Mouse (Mus musculus) ES-E14 (cell line): ENCODE measurements around the gene Zkscan6. TPM values are rescaled to one million over a fixed set of nuclear protein-coding genes. Genes with fewer than 3 reads are reported as not detected.

Experiments
- DNase-seq: peaks from one replicate; pipeline ENCODE4 v3.0.0-alpha.2; 2013; ENCODE audit warnings: low read depth, low spot score
- H3K27ac ChIP-seq: 2 replicates; pipeline ENCODE4 v1.5.1; 2012; ENCODE audit warnings: low read depth, mild to moderate bottlenecking, low read length, moderate library complexity, mixed read lengths; ENCODE audit not compliant: poor library complexity, insufficient read depth, severe bottlenecking
- H3K36me3 ChIP-seq: 2 replicates; pipeline ENCODE4 v1.6.1; 2012; ENCODE audit warnings: mild to moderate bottlenecking, low read length, moderate library complexity, mixed read lengths; ENCODE audit not compliant: control insufficient read depth, poor library complexity, insufficient read depth, severe bottlenecking
- H3K4me1 ChIP-seq, 2 experiments: fragments of 150-350 bp in 1 of 2; sonication (generic) in 1 of 2; 2 replicates each; pipeline ENCODE4 v1.6.1; 2012; ENCODE audit warnings: low read length in 2 of 2, mild to moderate bottlenecking in 1 of 2, mixed read lengths in 1 of 2; ENCODE audit not compliant: control insufficient read depth in 2 of 2, insufficient read depth in 2 of 2, poor library complexity in 1 of 2
- H3K4me3 ChIP-seq, 2 experiments: fragments of 150-350 bp in 1 of 2; sonication (generic) in 1 of 2; 2 replicates each; pipeline ENCODE4 v1.5.1; 2012; ENCODE audit warnings: low read length in 2 of 2, low read depth in 1 of 2, mild to moderate bottlenecking in 1 of 2, mixed read lengths in 1 of 2; ENCODE audit not compliant: insufficient read depth in 1 of 2, poor library complexity in 1 of 2, severe bottlenecking in 1 of 2
- H3K9ac ChIP-seq: 2 replicates; pipeline ENCODE4 v1.6.1; 2012; ENCODE audit warnings: low read depth, mild to moderate bottlenecking, low read length, mixed read lengths; ENCODE audit not compliant: poor library complexity, insufficient read depth, severe bottlenecking
- H3K9me3 ChIP-seq: fragments of 150-350 bp; sonication (generic); 2 replicates; pipeline ENCODE4 v1.6.1; 2012; ENCODE audit warnings: low read depth, mild to moderate bottlenecking, low read length; ENCODE audit not compliant: control insufficient read depth, insufficient read depth
- CHD2 ChIP-seq: IDR thresholded peaks from 2 replicates; pipeline ENCODE4 v1.6.1; 2014; ENCODE audit warnings: mild to moderate bottlenecking, low read depth, low read length, inconsistent platforms
- HCFC1 ChIP-seq: IDR thresholded peaks from 2 replicates; pipeline ENCODE4 v1.6.1; 2012; ENCODE audit warnings: low read length, inconsistent platforms, borderline replicate concordance; ENCODE audit not compliant: insufficient read depth
- MAFK ChIP-seq: IDR thresholded peaks from 2 replicates; pipeline ENCODE4 v1.6.1; 2014; ENCODE audit warnings: mild to moderate bottlenecking, low read depth, low read length, inconsistent platforms; ENCODE audit not compliant: insufficient read depth
- ZC3H11A ChIP-seq: IDR thresholded peaks from 2 replicates; pipeline ENCODE4 v1.6.1; 2012; ENCODE audit warnings: low read depth, mild to moderate bottlenecking, inconsistent platforms, low read length, borderline replicate concordance
- ZNF384 ChIP-seq: IDR thresholded peaks from 2 replicates; pipeline ENCODE4 v1.6.1; 2012; ENCODE audit warnings: low read depth, low read length, inconsistent platforms
- in situ Hi-C, 2 experiments: fragments of 600-800 bp; cut with MboI; formaldehyde crosslinking; loops; one replicate each; pipeline ENCODE4 v1.15.1; 2025; ENCODE audit warnings: low sequenced_read_pairs in 2 of 2, inconsistent platforms in 1 of 2; ENCODE audit not compliant: unreplicated experiment in 2 of 2
- total RNA-seq: library from RNA; depleted of rRNA; stranded (reverse); fragments of 300-350 nt; gene quantifications from 2 replicates; pipeline ENCODE4 v1.2.3, GENCODE M21; 2012

Gene Zkscan6
- total RNA-seq, 1 experiment: 6.3 TPM

- in situ Hi-C loops: loop anchor here in 1 of 2 experiments (25.0 kb wide), 1 partner anchor 1223 kb away; the partner anchor contains the start of gene Tmem220
- Histone ChIP-seq H3K4me3 (no peak overlapping the region), H3K9ac (no peak overlapping the region), H3K9me3 (no peaks in the 10 kb centered on the region), H3K36me3 (peaks cover 5% of the 10 kb centered on the region; the same call in 1 of the 2 replicates), H3K4me1 (no peaks in the 10 kb centered on the region; a peak in 1 of 4 replicates), H3K27ac (no peak overlapping the region)
- no peak for TF ChIP-seq ZNF384
- TF ChIP-seq ZC3H11A: no peak
- TF ChIP-seq CHD2: no peak
- no peak for TF ChIP-seq HCFC1
- TF ChIP-seq MAFK: no peak
- DNase-seq: no peak
Measured at GRCm38 (mm10) chr11:65814381-65814780, 7.4 kb downstream of the Zkscan6 start.

- Histone ChIP-seq H3K36me3 (peaks cover 5% of the 10 kb centered on the region; the same call in 1 of the 2 replicates), H3K4me3 (no peak overlapping the region), H3K9me3 (no peaks in the 10 kb centered on the region), H3K4me1 (no peaks in the 10 kb centered on the region; a peak in 1 of 4 replicates), H3K9ac (no peak overlapping the region), H3K27ac (no peak overlapping the region)
- DNase-seq: no peak
- in situ Hi-C loops: loop anchor here in 1 of 2 experiments (25.0 kb wide), 1 partner anchor 1221 kb away; the partner anchor contains the start of gene Tmem220
- TF ChIP-seq MAFK (no peak), ZNF384 (no peak), ZC3H11A (no peak)
Measured at GRCm38 (mm10) chr11:65816237-65816636, 9.3 kb downstream of the Zkscan6 start.

GRCm38 (mm10) chr11:65818193-65818592 lies 11.2 kb downstream of the Zkscan6 start:
- no peak overlapping the region for H3K9ac ChIP-seq
- H3K36me3 ChIP-seq: peaks cover 6% of the 10 kb centered on the region
- TF ChIP-seq ZC3H11A (no peak), MAFK (no peak), CHD2 (no peak), ZNF384 (no peak), HCFC1 (no peak)
- no peaks in the 10 kb centered on the region for H3K4me1 ChIP-seq
- no peak overlapping the region for H3K27ac ChIP-seq
- H3K9me3 ChIP-seq: no peaks in the 10 kb centered on the region
- no peak overlapping the region for H3K4me3 ChIP-seq
- in situ Hi-C loops: loop anchor here in 1 of 2 experiments (25.0 kb wide), 1 partner anchor 1219 kb away; the partner anchor contains the start of gene Tmem220
- no peak for DNase-seq

GRCm38 (mm10) chr11:65820280-65820679 lies 13.3 kb downstream of the Zkscan6 start:
- Histone ChIP-seq H3K9ac (no peak overlapping the region), H3K36me3 (peaks cover 5% of the 10 kb centered on the region; the same call in 1 of the 2 replicates), H3K4me1 (no peaks in the 10 kb centered on the region), H3K9me3 (no peaks in the 10 kb centered on the region), H3K27ac (no peak overlapping the region), H3K4me3 (no peak overlapping the region)
- in situ Hi-C loops: loop anchor here in 1 of 2 experiments (25.0 kb wide), 1 partner anchor 1217 kb away; the partner anchor contains the start of gene Tmem220
- TF ChIP-seq ZNF384 (no peak), HCFC1 (no peak), MAFK (no peak), CHD2 (no peak), ZC3H11A (no peak)
- no peak for DNase-seq
